Mouse (Mus musculus) neural tube, embryonic 14.5 days (tissue): ENCODE measurements around the gene Rpl38. TPM values are rescaled to one million over a fixed set of nuclear protein-coding genes. Genes with fewer than 3 reads are reported as not detected.

Experiments used
- polyA plus RNA-seq: library from polyadenylated mRNA; unstranded; fragments of >200 nt; fragmentation: Nextera tagmentation; extraction: Ambion mirVana; gene quantifications from 2 replicates; pipeline ENCODE4 v1.2.1, GENCODE M21; 2014

Rpl38 gene
- polyA plus RNA-seq, 1 experiment from 2014 or later, result 718 TPM

Other genes starting within 250 kb of the Rpl38 start
- gene Ttyh2, start 6.9 kb downstream of the Rpl38 start, polyA plus RNA-seq, result 28.0 and 34.8 TPM in 2 replicates
- gene Dnaic2, start 58.9 kb downstream of the Rpl38 start, polyA plus RNA-seq, result 0.71 and 2.0 TPM in 2 replicates
- gene Kif19a, start 96.9 kb downstream of the Rpl38 start, polyA plus RNA-seq, result 0.56 and 0.99 TPM in 2 replicates
- gene Btbd17, start 127.4 kb downstream of the Rpl38 start, polyA plus RNA-seq, result 18.8 and 20.4 TPM in 2 replicates
- not detected in 2 replicates for gene Gpr142, start 130.4 kb downstream of the Rpl38 start, polyA plus RNA-seq
- 3.7 and 9.0 TPM in 2 replicates for gene Gprc5c, start 182.6 kb downstream of the Rpl38 start, polyA plus RNA-seq
- gene Cd300a, start 221.5 kb downstream of the Rpl38 start, polyA plus RNA-seq, result 0.79 and 1.5 TPM in 2 replicates